In the genomic region with DNA sequence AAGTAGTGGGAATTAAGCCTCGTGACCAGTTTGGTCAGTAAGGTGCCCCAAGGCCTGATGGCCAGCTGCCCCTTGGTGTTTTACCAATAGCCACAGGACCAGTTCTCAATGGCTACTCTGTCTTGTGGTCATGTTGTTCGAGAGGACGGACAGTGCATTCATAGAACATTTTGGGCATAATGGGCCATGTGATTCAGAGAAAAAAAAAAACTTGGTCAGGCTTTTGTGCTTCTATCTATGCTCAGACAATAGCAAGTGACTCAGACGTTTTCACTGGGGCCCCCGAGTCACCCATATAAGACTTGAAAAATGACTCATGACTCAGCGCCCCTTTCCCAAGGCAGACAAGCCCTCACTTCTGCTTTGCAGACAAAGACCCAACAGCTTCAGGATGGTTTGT, we compare ENCODE assay signal across 20 mouse cellular contexts.
A peak's percentile ranks its signal among the peaks of the same experiment; 100 is the strongest.
DNase-seq lines count a peak whose midpoint lies in the region; ATAC-seq and TF ChIP-seq lines count a peak whose summit lies in the region.
"Had no signal": no experiment of that assay in that cellular context is flagged by ENCODE, and none has a peak within 500 bp of the region (broad histone marks: within the 10 kb centered on the region; RNA-seq: fewer than 3 reads in every experiment).

No protein-coding gene starts in this region.

- 64% methylated on average over 6 of the region's 6 CpGs for WGBS in heart, embryonic 13.5 days
- WGBS in heart, adult 2 months = 63% methylated on average over 6 of the region's 6 CpGs

- H3K4me2 ChIP-seq in heart, embryonic 13.5 days = no peak overlapping the region
- H3K4me2 ChIP-seq: liver, embryonic 13.5 days; midbrain, embryonic 11.5 days had no signal

- TF ChIP-seq EP300 in heart, adult 2 months (IDR thresholded peaks at IDR 0.05; ENCODE audit: insufficient read depth, low read depth, low read length) = no peak

- no peak for ATAC-seq in heart, embryonic 13.5 days (ENCODE audit: extremely low read depth, insufficient number of reproducible peaks, low FRiP score, low TSS enrichment)
- peak; percentile 34 to 54; a peak in 3 of 4 replicates for ATAC-seq in hematopoietic stem cell, adult 5-6 weeks (replicated peaks in 1 of 2; ENCODE audit: insufficient read depth in 1 of 2, low FRiP score in 2 of 2, low TSS enrichment in 1 of 2, low read depth in 1 of 2, poor library complexity in 2 of 2, severe bottlenecking in 2 of 2)
- ATAC-seq in activated CD4-positive, CD25-positive, alpha-beta regulatory T cell, adult 4 months = no peak
- ATAC-seq in erythroid progenitor cell, adult 5-6 weeks (replicated peaks; ENCODE audit: low FRiP score, poor library complexity, severe bottlenecking) = no peak
- ATAC-seq: CD4-positive, CD25-positive, alpha-beta regulatory T cell, adult 4 months; forebrain, postnatal 0 days had no signal

- H3K9ac ChIP-seq in heart, embryonic 13.5 days = 0 out of 2 replicates have a peak overlapping the region, but pooled peaks have one; percentile 19
- H3K9ac ChIP-seq in heart, adult 2 months (ENCODE audit: low read depth, low read length) = no peak overlapping the region
- H3K9ac ChIP-seq: forebrain, postnatal 0 days; liver, embryonic 13.5 days had no signal

- no peak for DNase-seq in heart, adult 2 months
- DNase-seq in A20 (ENCODE audit: low read depth, low spot score) = peak; percentile 52
- DNase-seq in heart, adult 8-10 months (ENCODE audit: low spot score) = no peak
- DNase-seq: adrenal gland, postnatal 25 days; cerebellum, postnatal 36 days; forebrain, postnatal 0 days; gastrocnemius, postnatal 10 days; heart, postnatal 14 days; liver, embryonic 13.5 days; lung, postnatal 14 days; thymus, postnatal 25 days had no signal

- H3K27ac ChIP-seq in heart, embryonic 13.5 days (replicated peaks) = no peak overlapping the region
- H3K27ac ChIP-seq in heart, adult 2 months = no peak overlapping the region
- H3K27ac ChIP-seq in bone marrow macrophage, adult 2 months (ENCODE audit: insufficient read depth, low read depth, low read length) = peak overlapping the region; percentile 98
- H3K27ac ChIP-seq: heart, embryonic 10.5 days; liver, embryonic 13.5 days had no signal

- H3K4me1 ChIP-seq in heart, embryonic 13.5 days = peaks cover 76% of the 10 kb centered on the region
- peaks cover 17% of the 10 kb centered on the region for H3K4me1 ChIP-seq in heart, adult 2 months (ENCODE audit: control insufficient read depth, insufficient read depth, low read length)
- H3K4me1 ChIP-seq in bone marrow macrophage, adult 2 months (ENCODE audit: control insufficient read depth, insufficient read depth, low read length) = peaks cover 75% of the 10 kb centered on the region
- H3K4me1 ChIP-seq: liver, embryonic 13.5 days had no signal

- no peak for TF ChIP-seq POLR2A in heart, adult 2 months (IDR thresholded peaks at IDR 0.05; ENCODE audit: insufficient read depth, low read depth, low read length)
- TF ChIP-seq POLR2A in bone marrow macrophage, adult 2 months (IDR thresholded peaks at IDR 0.05; ENCODE audit: borderline replicate concordance, low read depth, low read length) = no peak

- TF ChIP-seq CTCF in heart, adult 2 months (IDR thresholded peaks at IDR 0.05) = no peak
- TF ChIP-seq CTCF in bone marrow macrophage, adult 2 months (IDR thresholded peaks at IDR 0.05; ENCODE audit: low read depth, low read length) = no peak

- peaks cover 2% of the 10 kb centered on the region; the same call in 1 of the 2 replicates for H3K79me2 ChIP-seq in heart, adult 2 months (replicated peaks; ENCODE audit: control insufficient read depth, insufficient read depth, low read length)

- no peaks in the 10 kb centered on the region for H3K36me3 ChIP-seq in heart, embryonic 13.5 days
- no peaks in the 10 kb centered on the region for H3K36me3 ChIP-seq in heart, adult 2 months (ENCODE audit: control insufficient read depth, insufficient read depth, low read length)
- H3K36me3 ChIP-seq: G1E; heart, embryonic 10.5 days; liver, embryonic 13.5 days had no signal

- H3K27me3 ChIP-seq in heart, embryonic 13.5 days (replicated peaks) = peaks cover 14% of the 10 kb centered on the region
- H3K27me3 ChIP-seq in heart, adult 2 months (ENCODE audit: control insufficient read depth, insufficient read depth, low read length) = no peaks in the 10 kb centered on the region

- H3K9me3 ChIP-seq in heart, embryonic 13.5 days = no peaks in the 10 kb centered on the region
- H3K9me3 ChIP-seq: heart, embryonic 10.5 days; liver, embryonic 13.5 days had no signal

- H3K4me3 ChIP-seq in heart, embryonic 13.5 days = no peak overlapping the region
- no peak overlapping the region for H3K4me3 ChIP-seq in heart, adult 2 months
- H3K4me3 ChIP-seq in bone marrow macrophage, adult 2 months (ENCODE audit: insufficient read depth, low read length) = no peak overlapping the region
- H3K4me3 ChIP-seq: heart, embryonic 10.5 days; liver, embryonic 13.5 days had no signal

- intact Hi-C loops in heart, adult 2 months (cut with DNase I) = loop anchor here (5.0 kb wide), 1 partner anchor 144 kb away; no protein-coding TSS in a partner anchor

Comparison
In these comparisons a context has a peak if more than half of its experiments do, and no peak if none do; other contexts are left out.
1. ATAC-seq: peak in hematopoietic stem cell, adult 5-6 weeks (2 of 2); none in heart, embryonic 13.5 days (single experiment), activated CD4-positive, CD25-positive, alpha-beta regulatory T cell, adult 4 months (single experiment) and erythroid progenitor cell, adult 5-6 weeks (single experiment).